Mouse (Mus musculus) left cerebral cortex, adult 9 months (tissue): ENCODE data around the gene Kctd11.
"Not testable (repeated sequence)": the region's sequence is repeated elsewhere in the genome, so short reads cannot be mapped to it uniquely, and the experiment has no call there.

Source experiments
- DNase-seq, 2 experiments: peaks; one replicate each; pipeline ENCODE4 v3.0.0; 2022; ENCODE audit warnings: low spot score in 2 of 2

The Kctd11 gene

GRCm38 (mm10) chr11:69880853-69881603 lies at the start of gene Kctd11:
Gene Kctd11 (minus strand): TSS chr11:69881406.
- peak in 1 of 2 experiments; percentile 73 for DNase-seq

GRCm38 (mm10) chr11:69930176-69930575 lies 49.0 kb upstream of the Kctd11 start:
- not testable (repeated sequence) for DNase-seq

- no peak for DNase-seq
These were observed 48.5 kb upstream of the Kctd11 start for GRCm38 (mm10) chr11:69929712-69930111.

GRCm38 (mm10) chr11:69927501-69927900 lies 46.3 kb upstream of the Kctd11 start:
- no peak for DNase-seq

- DNase-seq: no peak
These were observed 41.6 kb upstream of the Kctd11 start for GRCm38 (mm10) chr11:69922796-69923195.

- no peak for DNase-seq
These were observed 41.0 kb upstream of the Kctd11 start for GRCm38 (mm10) chr11:69922012-69922756.

GRCm38 (mm10) chr11:69921114-69922011 lies 40.2 kb upstream of the Kctd11 start, which contains the start of gene Eif5a:
Gene Eif5a (minus strand): TSS chr11:69921958.
- DNase-seq: peak; percentile 100

GRCm38 (mm10) chr11:69920266-69921031 lies 39.2 kb upstream of the Kctd11 start:
- no peak for DNase-seq

- peak in 1 of 2 experiments; percentile 45 for DNase-seq
These were observed 38.6 kb upstream of the Kctd11 start for GRCm38 (mm10) chr11:69919661-69920265.

- no peak for DNase-seq
These were observed 37.8 kb upstream of the Kctd11 start for GRCm38 (mm10) chr11:69919053-69919452.

GRCm38 (mm10) chr11:69918118-69918517 lies 36.9 kb upstream of the Kctd11 start:
- DNase-seq: no peak

GRCm38 (mm10) chr11:69917379-69917948 lies 36.3 kb upstream of the Kctd11 start:
- no peak for DNase-seq

- DNase-seq: not testable (repeated sequence)
These were observed 35.6 kb upstream of the Kctd11 start for GRCm38 (mm10) chr11:69916652-69917378.

- no peak for DNase-seq
These were observed 34.7 kb upstream of the Kctd11 start for GRCm38 (mm10) chr11:69915667-69916627.

GRCm38 (mm10) chr11:69914917-69915430 lies 33.8 kb upstream of the Kctd11 start:
- DNase-seq: no peak

- DNase-seq: no peak
These were observed 33.2 kb upstream of the Kctd11 start for GRCm38 (mm10) chr11:69914372-69914764.

- DNase-seq: peak; percentile 79 to 92
These were observed 32.6 kb upstream of the Kctd11 start, which contains the start of gene Gps2 for GRCm38 (mm10) chr11:69913554-69914371. Gene Gps2 (plus strand): TSS chr11:69913888.
